Mouse (Mus musculus) adrenal gland, postnatal 10 days (tissue): ENCODE measurements around the gene Tsg101. TPM values are rescaled to one million over a fixed set of nuclear protein-coding genes. Genes with fewer than 3 reads are reported as not detected.

Experiments
- total RNA-seq, 2 experiments: library from RNA; stranded (reverse); gene quantifications; 2 replicates each; pipeline ENCODE4 v1.2.3; 2021

Gene Tsg101
- total RNA-seq, 2 experiments from 2014 or later: 68.6 to 69.5 TPM

Other genes with a start within 250 kb of the Tsg101 start
- gene Tph1, start 247.4 kb downstream of the Tsg101 start, total RNA-seq: not detected
- 10 to 100 TPM; 10.1 to 10.2 TPM for gene Saal1, start 209.3 kb downstream of the Tsg101 start, total RNA-seq
- 1 to 10 TPM in 1 of 2 experiments, not detected in 1; 1.2 TPM for gene Saa3, start 204.3 kb downstream of the Tsg101 start, total RNA-seq
- 10 to 100 TPM in 1 of 2 experiments, 1 to 10 TPM in 1; 3.2 to 10.9 TPM for gene Saa4, start 187.4 kb downstream of the Tsg101 start, total RNA-seq
- gene Saa1, start 177.0 kb downstream of the Tsg101 start, total RNA-seq: under 1 TPM in 1 of 2 experiments, not detected in 1; 0.63 TPM
- not detected for gene Saa2, start 168.2 kb downstream of the Tsg101 start, total RNA-seq
- 10 to 100 TPM; 21.7 to 21.9 TPM for gene Hps5, start 123.9 kb downstream of the Tsg101 start, total RNA-seq
- gene Gtf2h1, start 123.9 kb downstream of the Tsg101 start, total RNA-seq: 10 to 100 TPM; 36.1 to 37.1 TPM
- 100 to 1,000 TPM; 693 to 863 TPM for gene Ldha, start 78.5 kb downstream of the Tsg101 start, total RNA-seq
- gene Ldhc, start 58.8 kb downstream of the Tsg101 start, total RNA-seq: not detected
- 10 to 100 TPM; 22.8 TPM for gene Uevld, start 38.6 kb upstream of the Tsg101 start, total RNA-seq
- not detected for gene Gm9999, start 63.6 kb upstream of the Tsg101 start, total RNA-seq
- 10 to 100 TPM; 14.4 to 19.3 TPM for gene Spty2d1, start 88.4 kb upstream of the Tsg101 start, total RNA-seq
- 10 to 100 TPM; 27.0 to 32.5 TPM for gene Tmem86a, start 130.6 kb upstream of the Tsg101 start, total RNA-seq
- 1 to 10 TPM in 1 of 2 experiments, under 1 TPM in 1; 0.81 to 1.5 TPM for gene Ptpn5, start 213.7 kb upstream of the Tsg101 start, total RNA-seq